Mouse (Mus musculus) G1E-ER4 (cell line): ENCODE measurements around the gene Actb. TPM values are rescaled to one million over a fixed set of nuclear protein-coding genes. Genes with fewer than 3 reads are reported as not detected.

Experiments used
- GATA1 ChIP-seq: IDR thresholded peaks from one replicate; pipeline ENCODE4 v1.8.0; 2012; ENCODE audit warnings: low read length, inconsistent platforms
- polyA plus RNA-seq: library from polyadenylated mRNA; stranded (reverse); fragments of >175 nt; gene quantifications from 2 replicates; pipeline ENCODE4 v1.2.3, GENCODE M21; 2012

Gene Actb
- polyA plus RNA-seq, 1 experiment, result 731 TPM

GRCm38 (mm10) chr5:142908941-142909575 is 2.5 kb upstream of the Actb start:
- no peak for TF ChIP-seq GATA1

- no peak for TF ChIP-seq GATA1
These were observed 1.4 kb upstream of the Actb start for GRCm38 (mm10) chr5:142907803-142908559.

- TF ChIP-seq GATA1, result no peak
These were observed 671 bp upstream of the Actb start for GRCm38 (mm10) chr5:142907048-142907802.

DNA sequence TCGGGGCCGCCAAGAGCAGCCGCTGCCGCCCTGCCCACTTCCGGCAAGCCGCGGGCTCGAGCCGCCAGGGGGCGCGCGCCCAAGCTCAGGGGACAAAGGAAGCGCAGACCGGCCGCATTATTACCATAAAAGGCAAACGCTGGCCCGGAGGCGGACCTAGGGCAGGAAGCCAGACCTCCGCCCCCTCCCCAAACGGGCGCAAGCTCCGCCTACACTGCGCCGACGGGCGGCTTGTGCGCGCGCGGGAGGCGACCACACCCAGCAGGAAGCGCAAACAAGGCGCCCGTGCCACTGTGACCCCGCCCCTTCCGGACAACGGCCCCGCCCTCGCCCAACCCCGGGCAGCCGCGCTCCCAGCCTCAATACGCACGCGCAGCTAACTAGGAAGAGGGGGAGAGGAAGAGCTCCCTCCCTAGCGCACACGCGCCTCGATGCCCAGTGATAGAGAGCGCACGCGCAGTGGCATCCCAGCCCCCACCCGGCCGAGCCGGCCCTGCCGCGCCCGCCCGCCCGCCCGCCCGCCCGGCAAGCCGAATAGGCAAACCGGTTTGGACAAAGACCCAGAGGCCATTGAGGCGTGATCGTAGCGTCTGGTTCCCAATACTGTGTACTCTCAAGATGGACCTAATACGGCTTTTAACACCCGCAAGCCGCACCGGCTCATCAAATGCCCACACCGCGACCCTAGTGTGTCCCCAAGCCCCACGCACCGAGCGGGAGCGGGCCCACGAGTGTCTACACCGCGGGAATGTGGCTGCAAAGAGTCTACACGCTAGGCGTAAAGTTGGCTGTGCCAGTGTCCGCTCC is 626 bp downstream of the Actb start:
- TF ChIP-seq GATA1, result no peak

GRCm38 (mm10) chr5:142905038-142905695 is 1.4 kb downstream of the Actb start:
- TF ChIP-seq GATA1, result no peak

DNA sequence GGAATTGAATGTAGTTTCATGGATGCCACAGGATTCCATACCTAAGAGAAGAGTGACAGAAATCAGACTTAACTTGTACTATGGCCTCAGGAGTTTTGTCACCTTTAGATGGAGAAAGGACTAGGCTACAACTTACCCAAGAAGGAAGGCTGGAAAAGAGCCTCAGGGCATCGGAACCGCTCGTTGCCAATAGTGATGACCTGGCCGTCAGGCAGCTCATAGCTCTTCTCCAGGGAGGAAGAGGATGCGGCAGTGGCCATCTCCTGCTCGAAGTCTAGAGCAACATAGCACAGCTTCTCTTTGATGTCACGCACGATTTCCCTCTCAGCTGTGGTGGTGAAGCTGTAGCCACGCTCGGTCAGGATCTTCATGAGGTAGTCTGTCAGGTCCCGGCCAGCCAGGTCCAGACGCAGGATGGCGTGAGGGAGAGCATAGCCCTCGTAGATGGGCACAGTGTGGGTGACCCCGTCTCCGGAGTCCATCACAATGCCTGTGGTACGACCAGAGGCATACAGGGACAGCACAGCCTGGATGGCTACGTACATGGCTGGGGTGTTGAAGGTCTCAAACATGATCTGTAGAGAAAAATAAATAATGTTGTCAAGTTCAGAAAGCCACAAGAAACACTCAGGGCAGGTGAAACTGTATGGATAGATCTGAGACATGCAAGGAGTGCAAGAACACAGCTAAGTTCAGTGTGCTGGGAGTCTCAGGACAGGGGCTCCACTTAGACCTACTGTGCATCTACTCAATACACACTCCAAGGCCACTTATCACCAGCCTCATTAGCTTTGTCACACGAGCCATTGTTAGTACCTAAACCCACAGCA is 2.1 kb downstream of the Actb start:
- no peak for TF ChIP-seq GATA1

- no peak for TF ChIP-seq GATA1
These were observed 2.9 kb downstream of the Actb start for GRCm38 (mm10) chr5:142903470-142904207.

DNA sequence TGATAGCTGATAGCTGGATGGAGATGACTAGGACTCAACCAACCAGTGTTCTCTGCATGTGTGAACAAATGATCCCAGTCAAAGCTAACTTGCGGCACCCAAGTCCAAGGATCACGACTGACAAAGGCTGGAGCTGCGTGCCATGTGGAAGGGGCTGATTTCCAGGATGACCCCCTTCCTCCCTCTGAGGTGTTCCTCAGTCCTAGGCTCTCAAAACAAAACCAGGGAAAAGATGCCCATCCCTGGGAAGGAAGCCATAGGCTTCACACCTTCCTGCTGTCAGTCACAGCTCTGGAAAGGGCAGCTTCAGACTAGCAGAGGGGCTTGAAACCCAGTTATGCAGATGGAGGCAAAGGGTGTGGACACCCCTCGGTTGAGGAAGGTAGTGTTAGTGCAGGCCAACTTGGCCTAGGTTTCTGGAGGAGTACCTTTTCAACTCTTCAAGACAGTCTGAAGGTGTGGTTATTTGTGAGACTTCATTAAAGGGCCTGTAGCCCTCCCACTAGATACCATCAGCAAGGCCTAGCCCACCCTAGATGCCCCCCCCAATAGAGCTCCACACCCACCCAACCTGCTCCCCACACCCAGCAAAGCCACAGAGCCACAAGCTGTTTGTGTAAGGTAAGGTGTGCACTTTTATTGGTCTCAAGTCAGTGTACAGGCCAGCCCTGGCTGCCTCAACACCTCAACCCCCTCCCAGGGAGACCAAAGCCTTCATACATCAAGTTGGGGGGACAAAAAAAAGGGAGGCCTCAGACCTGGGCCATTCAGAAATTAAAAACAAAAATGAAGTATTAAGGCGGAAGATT is 3.8 kb downstream of the Actb start:
- TF ChIP-seq GATA1, result no peak

- no peak for TF ChIP-seq GATA1
These were observed 4.6 kb downstream of the Actb start for GRCm38 (mm10) chr5:142901846-142902505.

GRCm38 (mm10) chr5:142901355-142901802 is 5.2 kb downstream of the Actb start:
- TF ChIP-seq GATA1, result no peak

DNA sequence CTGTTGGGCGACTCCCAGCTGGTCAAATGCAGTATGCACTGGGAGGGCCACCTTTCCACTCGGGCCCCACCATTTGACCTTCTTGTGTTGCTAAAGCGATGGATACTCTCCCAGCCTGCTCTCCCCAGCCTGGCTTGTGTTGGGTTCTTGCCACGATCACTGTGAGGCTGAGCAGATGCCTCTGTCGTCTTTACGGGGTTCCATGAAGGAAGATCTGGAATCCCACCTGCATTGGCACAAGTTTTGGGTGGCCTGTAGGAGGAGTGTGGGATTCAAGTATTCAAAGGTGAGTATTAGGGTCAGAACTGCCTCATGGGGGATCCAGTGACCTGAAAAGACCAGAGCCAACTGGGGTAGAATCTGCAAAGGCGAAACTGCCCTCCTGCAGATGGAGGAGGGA is 5.9 kb downstream of the Actb start:
- TF ChIP-seq GATA1, result no peak

DNA sequence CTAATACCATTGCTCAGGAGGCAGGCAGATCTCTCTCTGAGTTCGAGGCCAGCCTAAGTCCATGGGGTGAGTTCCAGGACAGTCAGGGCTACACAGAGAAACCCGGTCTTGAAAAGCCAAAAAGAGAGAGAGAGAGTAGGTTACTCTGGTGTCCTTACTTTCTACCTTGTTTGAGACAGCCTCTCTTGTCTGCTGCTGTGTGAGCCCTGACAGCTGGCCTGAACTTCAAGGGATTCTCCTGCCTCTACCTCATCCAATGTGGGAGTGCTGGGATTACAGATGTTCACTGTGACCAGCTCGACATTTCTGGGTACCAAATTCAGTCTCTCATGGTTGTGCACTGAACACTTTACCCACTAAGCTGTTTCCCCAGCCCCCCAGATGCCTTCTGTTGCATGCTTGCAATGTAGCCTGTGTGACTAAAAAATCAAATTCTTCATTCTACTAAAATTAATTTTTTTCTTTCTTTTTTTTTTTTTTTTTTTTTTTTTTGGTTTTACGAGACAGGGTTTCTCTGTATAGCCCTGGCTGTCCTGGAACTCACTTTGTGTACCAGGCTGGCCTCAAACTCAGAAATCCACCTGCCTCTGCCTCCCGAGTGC is 6.5 kb downstream of the Actb start:
- TF ChIP-seq GATA1, result no peak
